ENCODE assay signal across 1 mouse cellular context in genomic region chr9:31243306-31243938, GRCm38 (mm10).
A peak's percentile ranks its signal among the peaks of the same experiment; 100 is the strongest.
TF ChIP-seq lines count a peak whose summit lies in the region.

No protein-coding gene starts in this region.

TF ChIP-seq in CH12.LX, 34 proteins besides CTCF, POLR2A, EP300 and RAD21 (continued from another document):
- TF ChIP-seq BHLHE40 (IDR thresholded peaks at IDR 0.05; ENCODE audit: low read depth, low read length) (peak; percentile 34; the same call in 1 of the 2 replicates), MEF2A (IDR thresholded peaks at IDR 0.05; ENCODE audit: borderline replicate concordance, low read depth, low read length) (no peak; the same call in 1 of the 2 replicates), SMC3 (IDR thresholded peaks at IDR 0.05; ENCODE audit: low read depth, low read length) (no peak)
